Mouse (Mus musculus) kidney, embryonic 15.5 days (tissue): Measurements from ENCODE around the gene Kdm5b. TPM values are rescaled to one million over a fixed set of nuclear protein-coding genes. Genes with fewer than 3 reads are reported as not detected.

ENCODE experiments used
- ATAC-seq: fragments of 200-750 bp; cut with Nextera tagmentation; replicated peaks from 2 replicates; pipeline ENCODE4 v1.8.0; 2017; ENCODE audit warnings: moderate TSS enrichment; ENCODE audit not compliant: low FRiP score
- H3K27ac ChIP-seq: fragments of 300-500 bp; sonication (generic); 2 replicates; pipeline ENCODE4 v1.5.1; 2015; ENCODE audit warnings: mild to moderate bottlenecking, inconsistent platforms
- H3K27me3 ChIP-seq: fragments of 300-500 bp; sonication (generic); 2 replicates; pipeline ENCODE4 v1.6.1; 2015; ENCODE audit warnings: inconsistent platforms
- H3K36me3 ChIP-seq: fragments of 300-500 bp; sonication (generic); 2 replicates; pipeline ENCODE4 v1.6.1; 2015; ENCODE audit warnings: inconsistent platforms
- H3K4me1 ChIP-seq: fragments of 300-500 bp; sonication (generic); 2 replicates; pipeline ENCODE4 v1.6.1; 2015; ENCODE audit warnings: inconsistent platforms
- H3K4me2 ChIP-seq: fragments of 300-500 bp; sonication (generic); 2 replicates; pipeline ENCODE4 v1.6.1; 2015; ENCODE audit warnings: moderate library complexity, mild to moderate bottlenecking, inconsistent platforms
- H3K4me3 ChIP-seq: fragments of 300-500 bp; sonication (generic); replicated peaks from 2 replicates; pipeline ENCODE4 v1.5.1; 2015; ENCODE audit warnings: mild to moderate bottlenecking, inconsistent platforms
- H3K9ac ChIP-seq: fragments of 300-500 bp; sonication (generic); 2 replicates; pipeline ENCODE4 v1.6.1; 2015; ENCODE audit warnings: mild to moderate bottlenecking, inconsistent platforms
- H3K9me3 ChIP-seq: fragments of 300-500 bp; sonication (generic); replicated peaks from 2 replicates; pipeline ENCODE4 v1.6.1; 2016; ENCODE audit warnings: inconsistent platforms
- WGBS: fragments of 180-500 bp; shearing (Covaris S2); methylation state at CpG from one replicate; pipeline ENCODE4 v1.1.7; 2015; ENCODE audit warnings: mixed read lengths; 5-methylcytosine and 5-hydroxymethylcytosine counted together
- polyA plus RNA-seq: library from polyadenylated mRNA; unstranded; fragments of >200 nt; fragmentation: Nextera tagmentation; extraction: Ambion mirVana; gene quantifications from 2 replicates; pipeline ENCODE4 v1.2.1, GENCODE M21; 2015

The Kdm5b gene
- polyA plus RNA-seq, 1 experiment from 2014 or later: 56.2 TPM

DNA sequence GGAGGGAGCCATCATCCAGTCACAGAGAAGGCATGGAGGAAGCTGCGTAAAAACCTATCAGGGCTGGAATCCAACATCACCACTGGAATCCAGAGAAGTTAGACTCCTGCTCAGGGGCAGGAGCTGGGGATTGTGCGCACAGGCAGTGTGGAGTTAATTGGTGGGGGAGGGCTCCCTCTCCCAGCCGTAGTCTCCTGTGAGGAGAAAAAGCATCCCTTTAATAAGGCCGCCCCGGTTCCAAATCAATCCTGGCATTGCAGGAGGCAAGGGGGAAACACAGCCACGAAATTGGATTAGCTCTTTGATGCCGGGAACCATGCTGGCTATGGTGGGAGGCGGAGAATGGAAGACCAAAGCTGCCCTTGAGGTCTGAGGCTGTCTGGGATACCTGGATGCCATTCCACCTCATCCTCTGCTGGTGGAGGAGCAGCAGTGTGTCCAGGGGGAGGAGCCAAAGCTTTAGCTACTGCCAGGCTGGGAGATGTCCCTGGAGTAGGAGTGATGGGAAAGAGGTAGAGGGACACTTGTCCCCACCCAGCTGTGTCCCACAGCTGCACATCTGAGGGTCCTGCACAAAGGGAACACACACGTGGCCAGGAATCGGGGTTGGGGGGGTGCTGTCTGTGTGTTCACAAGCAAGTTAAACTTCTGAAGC lies 93.8 kb downstream of the Kdm5b start:
- H3K4me3 ChIP-seq: no peak overlapping the region
- no peak for ATAC-seq
- H3K9ac ChIP-seq: no peak overlapping the region
- H3K4me1 ChIP-seq: peaks cover 26% of the 10 kb centered on the region
- 38% methylated on average over 10 of the region's 10 CpGs for WGBS
- no peak overlapping the region for H3K27ac ChIP-seq
- no peak overlapping the region for H3K4me2 ChIP-seq
- no peaks in the 10 kb centered on the region for H3K36me3 ChIP-seq
- H3K9me3 ChIP-seq: no peaks in the 10 kb centered on the region
- peaks cover 15% of the 10 kb centered on the region for H3K27me3 ChIP-seq

GRCm38 (mm10) chr1:134658841-134659240 lies 98.9 kb downstream of the Kdm5b start:
- H3K4me3 ChIP-seq: no peak overlapping the region
- H3K4me2 ChIP-seq: no peak overlapping the region
- no peak overlapping the region for H3K9ac ChIP-seq
- no peak for ATAC-seq
- no peaks in the 10 kb centered on the region for H3K36me3 ChIP-seq
- peaks cover 25% of the 10 kb centered on the region for H3K4me1 ChIP-seq
- H3K27me3 ChIP-seq: peaks cover 3% of the 10 kb centered on the region; the same call in 1 of the 2 replicates
- H3K27ac ChIP-seq: no peak overlapping the region
- H3K9me3 ChIP-seq: no peaks in the 10 kb centered on the region
- 43% methylated on average over 7 of the region's 7 CpGs for WGBS

GRCm38 (mm10) chr1:134660163-134660562 lies 100.2 kb downstream of the Kdm5b start:
- no peak overlapping the region for H3K4me2 ChIP-seq
- no peaks in the 10 kb centered on the region for H3K36me3 ChIP-seq
- peaks cover 25% of the 10 kb centered on the region for H3K4me1 ChIP-seq
- peak; percentile 56; the same call in 1 of the 2 replicates for ATAC-seq
- no peak overlapping the region for H3K4me3 ChIP-seq
- WGBS: 17% methylated on average over 7 of the region's 7 CpGs
- no peak overlapping the region for H3K9ac ChIP-seq
- no peaks in the 10 kb centered on the region for H3K27me3 ChIP-seq
- H3K9me3 ChIP-seq: no peaks in the 10 kb centered on the region
- peak overlapping the region; percentile 42; the same call in 1 of the 2 replicates for H3K27ac ChIP-seq

GRCm38 (mm10) chr1:134671234-134672070 lies 111.5 kb downstream of the Kdm5b start:
- Histone ChIP-seq H3K27me3 (no peaks in the 10 kb centered on the region), H3K9me3 (no peaks in the 10 kb centered on the region), H3K36me3 (no peaks in the 10 kb centered on the region), H3K4me3 (no peak overlapping the region), H3K4me1 (peaks cover 34% of the 10 kb centered on the region), H3K9ac (no peak overlapping the region), H3K4me2 (no peak overlapping the region), H3K27ac (no peak overlapping the region)
- 69% methylated on average over 10 of the region's 10 CpGs for WGBS
- no peak for ATAC-seq

GRCm38 (mm10) chr1:134674312-134674711 lies 114.3 kb downstream of the Kdm5b start:
- no peak for ATAC-seq
- Histone ChIP-seq H3K36me3 (no peaks in the 10 kb centered on the region), H3K4me2 (no peak overlapping the region), H3K27me3 (no peaks in the 10 kb centered on the region), H3K9ac (no peak overlapping the region), H3K27ac (no peak overlapping the region), H3K4me1 (peaks cover 16% of the 10 kb centered on the region), H3K4me3 (no peak overlapping the region), H3K9me3 (no peaks in the 10 kb centered on the region)
- WGBS: 10% methylated on average over 1 of the region's 1 CpGs

DNA sequence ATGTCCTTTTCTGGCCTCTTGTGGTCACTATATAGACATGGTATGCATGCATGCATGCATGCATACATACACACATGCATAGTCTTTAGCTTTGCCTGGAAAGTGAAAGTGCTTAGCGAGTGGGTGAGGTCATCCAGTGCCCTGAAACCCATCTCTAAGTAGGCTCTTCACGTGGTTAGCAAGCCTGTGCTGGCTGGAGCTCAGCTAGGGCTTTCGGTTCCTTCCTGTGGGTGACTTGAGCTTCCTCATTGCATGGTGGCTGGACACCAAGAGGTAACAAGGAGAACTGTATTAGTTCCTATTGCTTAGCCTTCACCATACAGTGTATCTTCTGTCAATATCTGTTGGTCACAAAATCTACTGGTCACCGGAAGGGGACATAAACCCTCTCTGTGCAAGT lies 119.5 kb downstream of the Kdm5b start:
- H3K27ac ChIP-seq: no peak overlapping the region
- H3K4me2 ChIP-seq: no peak overlapping the region
- no peaks in the 10 kb centered on the region for H3K27me3 ChIP-seq
- ATAC-seq: no peak
- H3K9ac ChIP-seq: no peak overlapping the region
- WGBS: 82% methylated on average over 4 of the region's 4 CpGs
- H3K4me3 ChIP-seq: no peak overlapping the region
- peaks cover 10% of the 10 kb centered on the region; the same call in 1 of the 2 replicates for H3K4me1 ChIP-seq
- H3K36me3 ChIP-seq: no peaks in the 10 kb centered on the region
- H3K9me3 ChIP-seq: no peaks in the 10 kb centered on the region

- H3K9me3 ChIP-seq: no peaks in the 10 kb centered on the region
- H3K4me3 ChIP-seq: no peak overlapping the region
- H3K27me3 ChIP-seq: no peaks in the 10 kb centered on the region
- no peak overlapping the region for H3K9ac ChIP-seq
- H3K4me2 ChIP-seq: no peak overlapping the region
- no peaks in the 10 kb centered on the region for H3K36me3 ChIP-seq
- 20% methylated on average over 6 of the region's 6 CpGs for WGBS
- ATAC-seq: no peak
- peaks cover 10% of the 10 kb centered on the region; the same call in 1 of the 2 replicates for H3K4me1 ChIP-seq
- H3K27ac ChIP-seq: no peak overlapping the region
Observed at GRCm38 (mm10) chr1:134680617-134681016, 120.6 kb downstream of the Kdm5b start.

GRCm38 (mm10) chr1:134682460-134682859 lies 122.5 kb downstream of the Kdm5b start:
- Histone ChIP-seq H3K27ac (no peak overlapping the region), H3K9me3 (no peaks in the 10 kb centered on the region), H3K9ac (no peak overlapping the region), H3K27me3 (no peaks in the 10 kb centered on the region), H3K4me1 (peaks cover 10% of the 10 kb centered on the region; the same call in 1 of the 2 replicates), H3K4me3 (no peak overlapping the region), H3K4me2 (no peak overlapping the region), H3K36me3 (no peaks in the 10 kb centered on the region)
- WGBS: 37% methylated on average over 9 of the region's 9 CpGs
- 0 out of 2 replicates have a peak, but pooled peaks have one; percentile 14 for ATAC-seq

Other genes starting within 250 kb of the Kdm5b start
- gene Ppfia4, start 227.2 kb upstream of the Kdm5b start, polyA plus RNA-seq: 2.9 and 3.0 TPM in 2 replicates
- gene Tmem183a, start 198.2 kb upstream of the Kdm5b start, polyA plus RNA-seq: 79.0 and 80.9 TPM in 2 replicates
- 0.09 TPM in 1 of 2 replicates, not detected in the other for gene 4933406M09Rik, start 174.2 kb upstream of the Kdm5b start, polyA plus RNA-seq
- gene Cyb5r1, start 154.6 kb upstream of the Kdm5b start, polyA plus RNA-seq: 35.6 and 38.1 TPM in 2 replicates
- 88.0 and 91.1 TPM in 2 replicates for gene Adipor1, start 144.8 kb upstream of the Kdm5b start, polyA plus RNA-seq
- gene Klhl12, start 104.6 kb upstream of the Kdm5b start, polyA plus RNA-seq: 31.3 and 32.6 TPM in 2 replicates
- gene Rabif, start 65.5 kb upstream of the Kdm5b start, polyA plus RNA-seq: 43.6 and 44.3 TPM in 2 replicates
- not detected in 2 replicates for gene Mgat4e, start 10.5 kb upstream of the Kdm5b start, polyA plus RNA-seq
- 0.78 and 1.5 TPM in 2 replicates for gene Syt2, start 86.5 kb downstream of the Kdm5b start, polyA plus RNA-seq